30 mouse cellular contexts compared by ENCODE assay signal in the genomic region with DNA sequence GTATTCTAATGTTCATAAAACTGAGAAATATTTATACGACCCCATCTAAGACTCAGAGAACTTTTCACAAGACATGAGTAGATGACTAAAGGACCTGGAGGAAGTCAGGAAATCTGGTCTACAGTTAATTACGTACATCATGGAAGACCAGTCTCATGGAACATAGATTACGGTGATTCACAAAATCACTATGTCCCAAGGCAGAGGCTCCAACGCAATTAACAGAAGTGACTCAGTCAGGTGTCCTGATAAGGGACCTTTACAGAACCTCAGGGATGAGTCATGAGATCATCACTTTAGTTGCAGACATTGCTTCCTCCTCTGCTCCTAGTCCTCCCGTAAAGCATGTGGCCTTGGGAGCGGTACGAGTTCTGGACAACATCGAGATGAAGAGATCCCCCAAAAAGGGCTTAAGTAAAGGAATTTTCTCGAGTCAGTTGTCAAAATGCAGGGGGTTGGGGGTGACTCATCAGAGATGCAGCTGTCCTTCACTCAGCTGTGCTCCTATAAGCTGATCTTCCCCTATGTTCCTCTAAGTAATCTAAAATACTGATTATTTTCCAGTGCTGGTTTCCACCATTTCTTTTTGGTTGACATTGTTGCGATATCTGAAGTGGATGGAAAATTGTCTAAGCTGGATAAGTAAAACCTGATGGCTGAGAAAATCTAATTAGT. TPM values are rescaled to one million over a fixed set of nuclear protein-coding genes. Genes with fewer than 3 reads are reported as not detected.
DNase-seq lines count a peak whose midpoint lies in the region; ATAC-seq and TF ChIP-seq lines count a peak whose summit lies in the region.
"Had no signal": no experiment of that assay in that cellular context is flagged by ENCODE, and none has a peak within 500 bp of the region (broad histone marks: within the 10 kb centered on the region; RNA-seq: fewer than 3 reads in every experiment).

No protein-coding gene starts in this region.

- no peak overlapping the region for H3K9ac ChIP-seq in MEL (ENCODE audit: control insufficient read depth, low read depth, low read length, poor library complexity, severe bottlenecking)
- H3K9ac ChIP-seq in hindbrain, embryonic 11.5 days (ENCODE audit: low read depth, low read length) = no peak overlapping the region
- H3K9ac ChIP-seq: embryonic facial prominence, embryonic 12.5 days; forebrain, embryonic 13.5 days; forebrain, embryonic 15.5 days; forebrain, postnatal 0 days had no signal

- H3K27ac ChIP-seq in MEL (ENCODE audit: control insufficient read depth, low read depth, low read length) = no peak overlapping the region
- H3K27ac ChIP-seq in hindbrain, embryonic 11.5 days (ENCODE audit: low read depth, low read length) = no peak overlapping the region
- H3K27ac ChIP-seq: embryonic facial prominence, embryonic 10.5 days; embryonic facial prominence, embryonic 12.5 days; forebrain, embryonic 13.5 days; forebrain, embryonic 15.5 days had no signal

- no peaks in the 10 kb centered on the region for H3K4me1 ChIP-seq in MEL (ENCODE audit: control insufficient read depth in 1 of 2, insufficient read depth in 2 of 2, low read length in 2 of 2)
- H3K4me1 ChIP-seq in hindbrain, embryonic 11.5 days (replicated peaks; ENCODE audit: control insufficient read depth, insufficient read depth, low read length) = no peaks in the 10 kb centered on the region
- H3K4me1 ChIP-seq: embryonic facial prominence, embryonic 10.5 days; embryonic facial prominence, embryonic 12.5 days; forebrain, embryonic 13.5 days; forebrain, embryonic 15.5 days had no signal

- no peak for TF ChIP-seq RAD21 in MEL (IDR thresholded peaks at IDR 0.05; ENCODE audit: low read depth, low read length)

- H3K9me3 ChIP-seq in MEL (replicated peaks; ENCODE audit: insufficient read depth, low read length) = no peaks in the 10 kb centered on the region
- no peaks in the 10 kb centered on the region for H3K9me3 ChIP-seq in hindbrain, embryonic 11.5 days (ENCODE audit: control insufficient read depth, low read length)
- H3K9me3 ChIP-seq: embryonic facial prominence, embryonic 10.5 days; embryonic facial prominence, embryonic 12.5 days; forebrain, embryonic 13.5 days; forebrain, embryonic 15.5 days; G1E had no signal

- ATAC-seq in hindbrain, embryonic 11.5 days (ENCODE audit: low FRiP score) = no peak
- ATAC-seq: activated CD4-positive, CD25-positive, alpha-beta regulatory T cell, adult 4 months; CD4-positive, CD25-positive, alpha-beta regulatory T cell, adult 4 months; forebrain, embryonic 13.5 days; forebrain, embryonic 15.5 days; forebrain, postnatal 0 days had no signal

- no peak for TF ChIP-seq EP300 in MEL (IDR thresholded peaks at IDR 0.05; ENCODE audit: low read depth in 1 of 2, low read length in 2 of 2)

- no peak overlapping the region for H3K4me3 ChIP-seq in MEL (ENCODE audit: control insufficient read depth in 1 of 2, insufficient read depth in 1 of 2, low read depth in 2 of 2, low read length in 2 of 2)
- no peak overlapping the region for H3K4me3 ChIP-seq in hindbrain, embryonic 11.5 days (ENCODE audit: low read depth, low read length)
- H3K4me3 ChIP-seq: embryonic facial prominence, embryonic 10.5 days; embryonic facial prominence, embryonic 12.5 days; forebrain, embryonic 13.5 days; forebrain, embryonic 15.5 days had no signal

- TF ChIP-seq CTCF in MEL (IDR thresholded peaks at IDR 0.05 in 2 of 3, conservative IDR thresholded peaks at IDR 0.05 in 1 of 3; ENCODE audit: control insufficient read depth in 1 of 3, insufficient read depth in 1 of 3, low read depth in 2 of 3, low read length in 3 of 3, poor library complexity in 1 of 3, severe bottlenecking in 1 of 3) = no peak

- TF ChIP-seq POLR2A in MEL (IDR thresholded peaks at IDR 0.05; ENCODE audit: control insufficient read depth in 1 of 2, insufficient read depth in 1 of 2, low read depth in 1 of 2, low read length in 2 of 2, poor library complexity in 1 of 2) = no peak

- no peaks in the 10 kb centered on the region for H3K36me3 ChIP-seq in MEL (ENCODE audit: control insufficient read depth in 1 of 2, insufficient read depth in 2 of 2, low read length in 2 of 2)
- H3K36me3 ChIP-seq in hindbrain, embryonic 11.5 days (ENCODE audit: control insufficient read depth, insufficient read depth, low read length) = no peaks in the 10 kb centered on the region
- H3K36me3 ChIP-seq: embryonic facial prominence, embryonic 10.5 days; embryonic facial prominence, embryonic 12.5 days; forebrain, embryonic 15.5 days; G1E had no signal

- WGBS in hindbrain, embryonic 11.5 days = 93% methylated on average over 10 of the region's 10 CpGs

- H3K79me2 ChIP-seq in MEL (ENCODE audit: control insufficient read depth, insufficient read depth, low read length, poor library complexity) = no peaks in the 10 kb centered on the region

- H3K4me2 ChIP-seq in hindbrain, embryonic 11.5 days (replicated peaks; ENCODE audit: low read depth, low read length) = no peak overlapping the region
- H3K4me2 ChIP-seq: embryonic facial prominence, embryonic 12.5 days; forebrain, embryonic 13.5 days; forebrain, embryonic 15.5 days had no signal

- DNase-seq in 3T3-L1 (ENCODE audit: low read depth, low spot score) (peak; percentile 73), MEL (ENCODE audit: low read depth, low spot score) (peak; percentile 1), NIH3T3 (ENCODE audit: low read depth) (peak; percentile 32)
- peak; percentile 0 for DNase-seq in brain, adult 2 months (ENCODE audit: low read depth, low spot score)
- no peak for DNase-seq in hindbrain, embryonic 11.5 days (ENCODE audit: low spot score)
- no peak for DNase-seq in heart, adult 9 months (ENCODE audit: low spot score in 2 of 2)
- DNase-seq in heart, adult 8-10 months (ENCODE audit: low spot score) = no peak
- no peak for DNase-seq in cerebellum, postnatal 10 days
- DNase-seq: adrenal gland, adult 8-10 months; adrenal gland, postnatal 14 days; adrenal gland, postnatal 36 days; cerebellum, adult 11 months; cerebellum, adult 18-20 months; cerebellum, adult 8-10 months; cerebellum, adult 9-11 months; cerebellum, postnatal 25 days; forebrain, postnatal 0 days had no signal

- no peaks in the 10 kb centered on the region for H3K27me3 ChIP-seq in MEL (ENCODE audit: control insufficient read depth in 1 of 2, insufficient read depth in 2 of 2, low read length in 2 of 2)
- H3K27me3 ChIP-seq in hindbrain, embryonic 11.5 days (ENCODE audit: control insufficient read depth, insufficient read depth, low read length) = no peaks in the 10 kb centered on the region
- H3K27me3 ChIP-seq: CH12.LX; embryonic facial prominence, embryonic 12.5 days; forebrain, embryonic 13.5 days; forebrain, embryonic 15.5 days had no signal

TF ChIP-seq in MEL, 35 proteins besides CTCF, POLR2A, EP300 and RAD21:
- TF ChIP-seq USF2 (IDR thresholded peaks at IDR 0.05; ENCODE audit: borderline replicate concordance in 1 of 2, insufficient read depth in 1 of 2, low read depth in 1 of 2, low read length in 2 of 2) (no peak), MAX (IDR thresholded peaks at IDR 0.05; ENCODE audit: low read length) (no peak), KAT2A (conservative IDR thresholded peaks at IDR 0.05; ENCODE audit: low read depth, low read length) (no peak), GATA1 (IDR thresholded peaks at IDR 0.05; ENCODE audit: low read depth, low read length) (no peak), USF1 (IDR thresholded peaks at IDR 0.05; ENCODE audit: low read depth, low read length) (no peak), TCF12 (IDR thresholded peaks at IDR 0.05; ENCODE audit: low read depth, low read length) (no peak), ETS1 (IDR thresholded peaks at IDR 0.05; ENCODE audit: low read depth, low read length) (no peak), MXI1 (IDR thresholded peaks at IDR 0.05; ENCODE audit: low read depth, low read length) (no peak), SMC3 (IDR thresholded peaks at IDR 0.05; ENCODE audit: low read depth, low read length) (no peak), ZC3H11A (IDR thresholded peaks at IDR 0.05; ENCODE audit: low read depth, low read length) (no peak), BHLHE40 (IDR thresholded peaks at IDR 0.05; ENCODE audit: borderline replicate concordance, low read depth, low read length) (no peak), MYC (IDR thresholded peaks at IDR 0.05; ENCODE audit: low read depth, low read length) (no peak), JUND (IDR thresholded peaks at IDR 0.05; ENCODE audit: low read depth, low read length) (no peak), E2F4 (IDR thresholded peaks at IDR 0.05; ENCODE audit: borderline replicate concordance, low read depth, low read length) (no peak), ZNF384 (IDR thresholded peaks at IDR 0.05; ENCODE audit: low read depth, low read length) (no peak), ZMIZ1 (IDR thresholded peaks at IDR 0.05; ENCODE audit: low read depth, low read length) (no peak)

RNA-seq across cellular contexts. Expression of a gene that starts 18.1 kb away (rescaled TPM):
- total RNA-seq in MEL (2012; rRNA removed) = not detected in 2 replicates
- polyA plus RNA-seq in MEL (2012; ENCODE audit: insufficient read depth in 1 of 2, insufficient read length in 2 of 2, low read depth in 1 of 2, low replicate concordance in 2 of 2, missing spikeins in 1 of 2) = not detected
- not detected in 2 replicates for polyA plus RNA-seq in hindbrain, embryonic 11.5 days (2014; fragmentation: Nextera tagmentation; extraction: Ambion mirVana)
- total RNA-seq in heart, adult 8-10 months (2022) = not detected
- total RNA-seq: adrenal gland, adult 18-20 months; adrenal gland, adult 8-10 months; adrenal gland, postnatal 14 days; adrenal gland, postnatal 36 days; CH12.LX; forebrain, postnatal 0 days had no signal
- polyA plus RNA-seq: activated CD4-positive, CD25-positive, alpha-beta regulatory T cell, adult 4 months; CD4-positive, CD25-positive, alpha-beta regulatory T cell, adult 4 months; cortical plate, adult 2 months; embryonic facial prominence, embryonic 10.5 days; embryonic facial prominence, embryonic 12.5 days; embryonic facial prominence, embryonic 14.5 days; forebrain, embryonic 11.5 days; forebrain, embryonic 13.5 days; forebrain, embryonic 15.5 days; forebrain, postnatal 0 days; G1E had no signal

RNA-seq across cellular contexts. Expression of a gene that starts 46.0 kb away (rescaled TPM):
- not detected in 2 replicates for total RNA-seq in MEL (2012; rRNA removed)
- not detected for polyA plus RNA-seq in MEL (2012; ENCODE audit: insufficient read depth in 1 of 2, insufficient read length in 2 of 2, low read depth in 1 of 2, low replicate concordance in 2 of 2, missing spikeins in 1 of 2)
- polyA plus RNA-seq in hindbrain, embryonic 11.5 days (2014; fragmentation: Nextera tagmentation; extraction: Ambion mirVana) = not detected in 2 replicates
- not detected for total RNA-seq in heart, adult 8-10 months (2022)
- total RNA-seq: adrenal gland, adult 18-20 months; adrenal gland, adult 8-10 months; adrenal gland, postnatal 14 days; adrenal gland, postnatal 36 days; CH12.LX; forebrain, postnatal 0 days; G1E had no signal
- polyA plus RNA-seq: activated CD4-positive, CD25-positive, alpha-beta regulatory T cell, adult 4 months; brain, embryonic 14.5 days; CD4-positive, CD25-positive, alpha-beta regulatory T cell, adult 4 months; cortical plate, adult 2 months; embryonic facial prominence, embryonic 10.5 days; embryonic facial prominence, embryonic 12.5 days; embryonic facial prominence, embryonic 14.5 days; forebrain, embryonic 11.5 days; forebrain, embryonic 13.5 days; forebrain, embryonic 15.5 days; forebrain, postnatal 0 days; G1E had no signal

Comparison
In these comparisons a context has a peak if more than half of its experiments do, and no peak if none do; other contexts are left out.
1. DNase-seq: peak in 3T3-L1 (single experiment), MEL (single experiment), NIH3T3 (single experiment) and brain, adult 2 months (single experiment); none in hindbrain, embryonic 11.5 days (single experiment), heart, adult 9 months (0 of 2), heart, adult 8-10 months (single experiment) and cerebellum, postnatal 10 days (0 of 2).